Mouse (Mus musculus): ENCODE measurements around the gene Spaca4. TPM values are rescaled to one million over a fixed set of nuclear protein-coding genes. Genes with fewer than 3 reads are reported as not detected.

Gene Spaca4
- total RNA-seq, 1 experiment: 0.76 TPM

- TF ChIP-seq MAFK (IDR thresholded peaks at IDR 0.05; ENCODE audit: insufficient read depth, low read depth, low read length) (no peak), HCFC1 (IDR thresholded peaks at IDR 0.05; ENCODE audit: borderline replicate concordance, insufficient read depth, low read length) (no peak), ZC3H11A (IDR thresholded peaks at IDR 0.05; ENCODE audit: borderline replicate concordance, low read depth, low read length) (no peak), CHD2 (IDR thresholded peaks at IDR 0.05; ENCODE audit: low read depth, low read length) (no peak), ZNF384 (IDR thresholded peaks at IDR 0.05; ENCODE audit: low read depth, low read length) (no peak)
- H3K4me1 ChIP-seq (ENCODE audit: control insufficient read depth in 2 of 2, insufficient read depth in 2 of 2, low read length in 2 of 2, poor library complexity in 1 of 2): peaks cover 0 to 11% of the 10 kb centered on the region in 2 experiments; a peak in 1 of 4 replicates
- in situ Hi-C loops (cut with MboI; ENCODE audit: low sequenced_read_pairs in 2 of 2, unreplicated experiment in 2 of 2): no loop called here
Measured at GRCm38 (mm10) chr7:45719180-45719579, 6.4 kb downstream of the Spaca4 start.

GRCm38 (mm10) chr7:45718331-45718730, 7.3 kb downstream of the Spaca4 start:
- TF ChIP-seq MAFK (IDR thresholded peaks at IDR 0.05; ENCODE audit: insufficient read depth, low read depth, low read length) (no peak), ZNF384 (IDR thresholded peaks at IDR 0.05; ENCODE audit: low read depth, low read length) (no peak), HCFC1 (IDR thresholded peaks at IDR 0.05; ENCODE audit: borderline replicate concordance, insufficient read depth, low read length) (no peak), ZC3H11A (IDR thresholded peaks at IDR 0.05; ENCODE audit: borderline replicate concordance, low read depth, low read length) (no peak), CHD2 (IDR thresholded peaks at IDR 0.05; ENCODE audit: low read depth, low read length) (no peak)
- no peak for DNase-seq (ENCODE audit: low read depth, low spot score)
- Histone ChIP-seq H3K9ac (ENCODE audit: insufficient read depth, low read depth, low read length, poor library complexity, severe bottlenecking) (peak overlapping the region; percentile 98), H3K4me3 (ENCODE audit: insufficient read depth in 1 of 2, low read depth in 1 of 2, low read length in 2 of 2, poor library complexity in 1 of 2, severe bottlenecking in 1 of 2) (peak overlapping the region; percentile 88 to 93), H3K27ac (ENCODE audit: insufficient read depth, low read depth, low read length, poor library complexity, severe bottlenecking) (peak overlapping the region; percentile 81), H3K9me3 (ENCODE audit: control insufficient read depth, insufficient read depth, low read depth, low read length) (no peaks in the 10 kb centered on the region), H3K4me1 (ENCODE audit: control insufficient read depth in 2 of 2, insufficient read depth in 2 of 2, low read length in 2 of 2, poor library complexity in 1 of 2) (peaks cover 0 to 13% of the 10 kb centered on the region in 2 experiments; a peak in 1 of 4 replicates), H3K36me3 (ENCODE audit: control insufficient read depth, insufficient read depth, low read length, poor library complexity, severe bottlenecking) (peaks cover 52% of the 10 kb centered on the region)
- in situ Hi-C loops (cut with MboI; ENCODE audit: low sequenced_read_pairs in 2 of 2, unreplicated experiment in 2 of 2): no loop called here

More at GRCm38 (mm10) chr7:45719180-45719579, 6.4 kb downstream of the Spaca4 start:
- Histone ChIP-seq H3K4me3 (ENCODE audit: insufficient read depth in 1 of 2, low read depth in 1 of 2, low read length in 2 of 2, poor library complexity in 1 of 2, severe bottlenecking in 1 of 2) (peak overlapping the region; percentile 88 to 93), H3K9me3 (ENCODE audit: control insufficient read depth, insufficient read depth, low read depth, low read length) (no peaks in the 10 kb centered on the region), H3K27ac (ENCODE audit: insufficient read depth, low read depth, low read length, poor library complexity, severe bottlenecking) (no peak overlapping the region), H3K36me3 (ENCODE audit: control insufficient read depth, insufficient read depth, low read length, poor library complexity, severe bottlenecking) (peaks cover 55% of the 10 kb centered on the region), H3K9ac (ENCODE audit: insufficient read depth, low read depth, low read length, poor library complexity, severe bottlenecking) (peak overlapping the region; percentile 98)
- no peak for DNase-seq (ENCODE audit: low read depth, low spot score)

- in situ Hi-C loops (cut with MboI; ENCODE audit: low sequenced_read_pairs in 2 of 2, unreplicated experiment in 2 of 2): no loop called here
- TF ChIP-seq HCFC1 (IDR thresholded peaks at IDR 0.05; ENCODE audit: borderline replicate concordance, insufficient read depth, low read length) (peak; percentile 92), MAFK (IDR thresholded peaks at IDR 0.05; ENCODE audit: insufficient read depth, low read depth, low read length) (no peak), ZNF384 (IDR thresholded peaks at IDR 0.05; ENCODE audit: low read depth, low read length) (no peak), ZC3H11A (IDR thresholded peaks at IDR 0.05; ENCODE audit: borderline replicate concordance, low read depth, low read length) (0 out of 2 replicates have a peak, but pooled peaks have one; percentile 16), CHD2 (IDR thresholded peaks at IDR 0.05; ENCODE audit: low read depth, low read length) (no peak)
- peaks cover 52% of the 10 kb centered on the region for H3K36me3 ChIP-seq (ENCODE audit: control insufficient read depth, insufficient read depth, low read length, poor library complexity, severe bottlenecking)
- H3K4me3 ChIP-seq (ENCODE audit: insufficient read depth in 1 of 2, low read depth in 1 of 2, low read length in 2 of 2, poor library complexity in 1 of 2, severe bottlenecking in 1 of 2): peak within 1 kb of the TSS; percentile 88 to 93
- DNase-seq (ENCODE audit: low read depth, low spot score): peak; percentile 98
- no peaks in the 10 kb centered on the region for H3K9me3 ChIP-seq (ENCODE audit: control insufficient read depth, insufficient read depth, low read depth, low read length)
- peak within 1 kb of the TSS; percentile 98 for H3K9ac ChIP-seq (ENCODE audit: insufficient read depth, low read depth, low read length, poor library complexity, severe bottlenecking)
- peaks cover 0 to 15% of the 10 kb centered on the region in 2 experiments; a peak in 2 of 4 replicates for H3K4me1 ChIP-seq (ENCODE audit: control insufficient read depth in 2 of 2, insufficient read depth in 2 of 2, low read length in 2 of 2, poor library complexity in 1 of 2)
- peak within 1 kb of the TSS; percentile 81 for H3K27ac ChIP-seq (ENCODE audit: insufficient read depth, low read depth, low read length, poor library complexity, severe bottlenecking)
Measured at GRCm38 (mm10) chr7:45717918-45718297, 7.7 kb downstream of the Spaca4 start, which contains the start of gene Sphk2. TSS of gene Sphk2 (minus strand) at chr7:45718002.

- in situ Hi-C loops (cut with MboI; ENCODE audit: low sequenced_read_pairs in 2 of 2, unreplicated experiment in 2 of 2): no loop called here
- Histone ChIP-seq H3K36me3 (ENCODE audit: control insufficient read depth, insufficient read depth, low read length, poor library complexity, severe bottlenecking) (peaks cover 49% of the 10 kb centered on the region), H3K4me3 (ENCODE audit: insufficient read depth in 1 of 2, low read depth in 1 of 2, low read length in 2 of 2, poor library complexity in 1 of 2, severe bottlenecking in 1 of 2) (peak overlapping the region; percentile 87 to 88), H3K27ac (ENCODE audit: insufficient read depth, low read depth, low read length, poor library complexity, severe bottlenecking) (peak overlapping the region; percentile 55; the same call in 1 of the 2 replicates), H3K9me3 (ENCODE audit: control insufficient read depth, insufficient read depth, low read depth, low read length) (no peaks in the 10 kb centered on the region), H3K9ac (ENCODE audit: insufficient read depth, low read depth, low read length, poor library complexity, severe bottlenecking) (peak overlapping the region; percentile 96), H3K4me1 (ENCODE audit: control insufficient read depth in 2 of 2, insufficient read depth in 2 of 2, low read length in 2 of 2, poor library complexity in 1 of 2) (peaks cover 0 to 16% of the 10 kb centered on the region in 2 experiments; a peak in 2 of 4 replicates)
- TF ChIP-seq ZC3H11A (IDR thresholded peaks at IDR 0.05; ENCODE audit: borderline replicate concordance, low read depth, low read length): no peak
- TF ChIP-seq ZNF384 (IDR thresholded peaks at IDR 0.05; ENCODE audit: low read depth, low read length): no peak
- no peak for TF ChIP-seq MAFK (IDR thresholded peaks at IDR 0.05; ENCODE audit: insufficient read depth, low read depth, low read length)
- TF ChIP-seq CHD2 (IDR thresholded peaks at IDR 0.05; ENCODE audit: low read depth, low read length): no peak
- TF ChIP-seq HCFC1 (IDR thresholded peaks at IDR 0.05; ENCODE audit: borderline replicate concordance, insufficient read depth, low read length): no peak
- no peak for DNase-seq (ENCODE audit: low read depth, low spot score)
Measured at GRCm38 (mm10) chr7:45716952-45717917, 8.4 kb downstream of the Spaca4 start.

All from ES-E14 (cell line).